Mouse (Mus musculus) yolk sac, embryonic 10.5 days (tissue): ENCODE measurements at regions not wholly inside any gene's neighbourhood (a gene's known extent, or its start where the extent isn't known, plus 50 kb on each side); places are given as distances from the start of the nearest gene placed in this dataset.

Experiments used
- DNase-seq: peaks from one replicate; pipeline ENCODE4 v3.0.0-alpha.2; 2017; ENCODE audit warnings: low spot score

DNA sequence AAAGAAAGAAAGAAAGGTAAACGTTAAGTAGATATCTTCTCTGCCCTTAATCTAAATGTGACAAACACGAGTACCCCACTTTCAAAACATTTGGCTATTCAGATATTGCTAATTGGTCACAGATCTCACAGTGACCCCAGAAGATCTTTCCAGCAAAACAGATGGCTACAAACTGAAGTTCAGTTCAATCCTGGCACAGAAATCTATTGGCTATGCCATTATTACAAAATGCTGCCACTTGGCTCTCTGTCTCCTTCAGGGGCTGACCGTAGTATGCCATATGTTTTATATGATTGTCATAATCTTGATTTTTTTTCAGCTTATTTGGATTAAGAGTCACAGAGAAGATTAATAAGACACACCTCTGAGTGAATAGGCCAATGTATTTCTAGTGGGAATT, 873.2 kb downstream of the Slc22a22 start:
- DNase-seq: no peak

DNA sequence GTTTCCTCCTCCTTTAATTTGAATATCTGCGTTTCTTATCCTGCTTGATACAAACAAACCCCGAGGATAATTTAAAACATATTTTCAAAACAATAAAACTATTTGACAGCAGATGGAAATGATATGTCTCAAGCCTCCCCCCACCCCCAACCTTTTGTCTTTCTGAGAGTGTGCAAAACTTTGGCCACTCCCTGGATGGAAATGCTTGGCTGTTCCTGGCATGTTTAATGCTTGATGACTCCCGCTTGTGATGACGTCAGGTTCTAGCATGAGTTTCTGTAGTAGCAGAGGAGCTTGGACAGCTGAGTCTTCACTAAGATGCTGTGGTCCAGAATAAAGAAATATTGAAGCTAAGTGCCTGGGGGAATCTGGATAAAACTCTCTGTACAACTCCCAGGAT, 884.8 kb downstream of the Slc22a22 start:
- DNase-seq: no peak

DNA sequence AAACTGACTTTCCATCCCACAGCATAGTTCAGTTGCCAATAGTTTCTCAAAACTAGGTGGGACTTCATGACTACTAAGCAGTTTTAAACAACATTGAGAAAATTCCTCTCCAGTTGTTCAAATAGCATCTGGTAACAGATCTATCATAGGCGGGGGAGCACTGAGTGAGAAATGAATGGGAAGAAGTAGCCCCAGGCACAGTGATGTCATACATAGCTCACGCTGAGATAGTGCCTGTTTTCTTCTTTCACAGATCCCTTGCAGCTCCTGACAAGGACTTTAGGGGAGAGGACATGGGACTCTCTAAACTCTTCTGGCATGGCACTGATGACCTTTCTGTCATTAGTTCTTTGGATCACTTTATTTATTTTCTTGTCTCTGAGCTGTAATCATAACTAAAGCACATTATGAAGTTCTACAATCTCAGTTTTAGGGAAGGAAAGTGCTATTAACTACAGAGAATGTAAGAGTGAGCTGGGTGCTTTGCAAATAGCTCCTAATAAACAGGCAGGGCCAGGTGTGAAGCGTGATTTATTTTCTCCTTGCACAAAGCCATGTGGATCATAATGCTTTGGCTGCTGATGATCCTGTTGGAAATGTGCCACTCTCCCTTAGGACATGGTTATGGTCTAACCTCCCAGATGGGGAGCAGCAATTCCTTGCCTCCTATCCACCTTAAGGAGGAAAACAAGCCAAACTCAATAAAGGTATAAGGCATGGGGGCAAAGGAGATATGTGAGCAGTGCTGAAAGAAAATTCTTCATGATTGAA, 896.5 kb downstream of the Slc22a22 start:
- no peak for DNase-seq

GRCm38 (mm10) chr15:56563192-56563591, 914.2 kb downstream of the Slc22a22 start:
- DNase-seq: no peak

- DNase-seq: no peak
Measured at GRCm38 (mm10) chr15:56562785-56563184, 914.6 kb downstream of the Slc22a22 start.

- no peak for DNase-seq
Measured at GRCm38 (mm10) chr15:56562143-56562542, 915.3 kb downstream of the Slc22a22 start.

DNA sequence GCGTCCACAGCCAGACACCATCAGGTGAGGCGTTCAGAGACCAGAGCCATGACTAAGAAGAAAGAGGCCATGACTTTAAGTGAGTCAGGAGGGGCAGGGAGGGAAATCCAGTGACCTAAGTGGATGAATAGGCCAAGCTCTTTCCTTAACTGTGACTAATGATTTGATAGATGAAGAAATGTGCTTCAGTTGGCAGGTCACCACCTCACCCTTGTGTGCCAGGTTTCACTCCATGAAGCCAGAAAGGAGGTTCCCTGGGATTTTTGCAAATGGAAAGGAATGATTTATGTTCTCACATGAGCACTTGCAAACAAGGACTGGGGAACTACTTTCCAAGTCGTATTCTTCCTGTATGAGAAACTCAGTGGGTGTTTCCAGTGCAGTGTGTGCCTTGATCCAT, 923.0 kb downstream of the Slc22a22 start:
- DNase-seq: no peak

- DNase-seq: no peak
Measured at GRCm38 (mm10) chr15:56553851-56554250, 923.6 kb downstream of the Slc22a22 start.

DNA sequence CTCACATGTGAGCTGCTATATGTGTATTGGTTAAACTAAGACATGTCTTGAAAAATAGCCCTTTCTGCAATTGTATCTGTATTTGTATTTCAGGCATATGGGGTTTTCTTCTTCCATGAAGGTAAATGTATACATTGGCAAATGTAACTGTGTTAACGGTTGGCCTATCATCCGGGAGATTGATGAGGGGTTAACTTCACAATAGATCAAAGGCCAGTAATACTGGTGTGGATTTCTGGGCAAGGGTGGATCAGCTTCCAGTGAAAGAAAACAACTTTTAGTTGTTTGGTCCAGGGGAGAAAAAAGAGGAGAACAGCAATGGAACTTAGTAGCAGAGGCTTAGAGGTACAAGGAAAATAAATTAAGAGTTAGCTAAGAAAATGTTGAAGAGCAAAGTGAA, 945.9 kb downstream of the Slc22a22 start:
- DNase-seq: no peak

- no peak for DNase-seq
Measured at GRCm38 (mm10) chr15:56518379-56518778, 959.0 kb downstream of the Slc22a22 start.

DNA sequence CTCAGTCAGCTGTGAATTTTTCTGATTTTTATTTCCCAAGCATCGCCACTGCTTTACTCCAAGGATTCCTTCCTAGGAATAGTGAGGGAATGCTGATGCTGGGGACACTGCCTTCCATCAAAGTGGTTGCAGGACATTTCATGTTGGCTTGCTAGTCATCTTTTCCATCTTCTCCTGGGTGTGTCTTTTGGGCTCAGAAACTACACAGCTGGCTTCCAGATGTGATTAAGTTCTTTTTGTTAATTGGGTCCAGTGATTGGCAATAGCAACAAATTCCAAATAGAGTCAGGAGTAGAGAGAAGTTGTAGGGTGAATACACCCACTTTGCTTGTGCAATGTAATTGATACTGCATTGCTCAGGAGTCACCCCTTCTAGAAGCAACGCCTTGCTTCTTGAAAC, 961.3 kb downstream of the Slc22a22 start:
- DNase-seq: no peak

GRCm38 (mm10) chr15:56498774-56499173, 978.7 kb downstream of the Slc22a22 start:
- no peak for DNase-seq

- DNase-seq: no peak
Measured at GRCm38 (mm10) chr15:56497757-56498156, 979.7 kb downstream of the Slc22a22 start.

- no peak for DNase-seq
Measured at GRCm38 (mm10) chr15:56496355-56496754, 981.1 kb downstream of the Slc22a22 start.

- no peak for DNase-seq
Measured at GRCm38 (mm10) chr15:56485931-56486330, 991.5 kb downstream of the Slc22a22 start.

GRCm38 (mm10) chr15:56484693-56485092, 992.7 kb downstream of the Slc22a22 start:
- no peak for DNase-seq

- DNase-seq: no peak
Measured at GRCm38 (mm10) chr15:56479682-56480081, 997.7 kb downstream of the Slc22a22 start.

DNA sequence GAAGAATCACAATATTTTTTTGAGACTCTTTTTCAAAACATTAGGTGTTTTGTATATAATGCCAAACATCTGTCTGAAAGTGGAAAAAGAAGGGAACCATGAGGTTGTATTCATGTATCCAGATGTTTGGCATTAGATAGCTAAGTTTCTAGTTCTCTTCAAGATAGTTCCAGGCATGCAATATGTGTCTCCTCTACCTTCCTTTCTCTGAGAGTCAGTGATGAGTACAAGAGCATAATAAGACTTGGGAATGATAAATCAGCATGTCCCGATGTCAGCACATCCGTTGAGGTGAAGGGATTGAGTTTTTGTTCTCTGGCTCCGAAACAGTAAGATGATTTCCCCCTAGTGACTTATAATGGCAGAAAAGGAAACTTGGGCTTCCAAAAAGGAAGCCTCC, 998.4 kb downstream of the Slc22a22 start:
- DNase-seq: no peak

DNA sequence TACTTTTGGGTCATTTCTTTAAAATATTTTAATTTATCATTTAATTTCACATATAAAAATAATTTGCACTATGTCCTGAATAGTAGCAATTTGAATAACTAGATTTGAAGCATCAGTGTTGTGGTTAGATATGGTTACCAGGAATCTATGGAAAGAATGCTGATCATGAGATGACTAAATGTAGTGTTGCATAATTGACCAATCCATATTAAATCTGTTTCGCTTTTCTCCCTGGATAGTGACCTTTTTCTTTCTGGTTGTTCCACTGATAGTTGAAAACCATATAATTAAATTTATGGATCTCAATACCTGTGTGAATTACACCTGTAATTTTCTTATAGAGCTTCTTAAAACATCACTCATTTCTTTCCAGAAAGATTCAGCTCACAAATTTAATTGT, 1003.7 kb downstream of the Slc22a22 start:
- DNase-seq: no peak

DNA sequence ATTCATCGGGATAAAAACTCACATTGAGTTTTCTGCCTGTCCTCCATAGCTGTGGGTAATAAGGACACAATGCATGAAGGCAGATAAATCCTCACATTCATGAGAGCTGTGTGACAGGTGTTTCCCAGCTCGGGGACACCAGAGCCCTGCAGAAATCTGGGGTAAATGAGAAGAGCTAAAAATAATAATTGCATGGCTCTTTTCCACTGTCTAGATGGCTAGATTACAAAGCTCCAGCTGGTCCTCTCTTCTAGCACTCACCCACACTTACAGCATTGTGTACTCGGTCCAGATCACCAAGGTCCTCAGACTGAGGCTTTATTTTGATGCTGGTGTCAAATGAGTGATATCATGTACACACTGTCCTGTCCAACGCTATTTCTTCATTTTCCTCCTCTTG, 1025.5 kb downstream of the Slc22a22 start:
- no peak for DNase-seq

DNA sequence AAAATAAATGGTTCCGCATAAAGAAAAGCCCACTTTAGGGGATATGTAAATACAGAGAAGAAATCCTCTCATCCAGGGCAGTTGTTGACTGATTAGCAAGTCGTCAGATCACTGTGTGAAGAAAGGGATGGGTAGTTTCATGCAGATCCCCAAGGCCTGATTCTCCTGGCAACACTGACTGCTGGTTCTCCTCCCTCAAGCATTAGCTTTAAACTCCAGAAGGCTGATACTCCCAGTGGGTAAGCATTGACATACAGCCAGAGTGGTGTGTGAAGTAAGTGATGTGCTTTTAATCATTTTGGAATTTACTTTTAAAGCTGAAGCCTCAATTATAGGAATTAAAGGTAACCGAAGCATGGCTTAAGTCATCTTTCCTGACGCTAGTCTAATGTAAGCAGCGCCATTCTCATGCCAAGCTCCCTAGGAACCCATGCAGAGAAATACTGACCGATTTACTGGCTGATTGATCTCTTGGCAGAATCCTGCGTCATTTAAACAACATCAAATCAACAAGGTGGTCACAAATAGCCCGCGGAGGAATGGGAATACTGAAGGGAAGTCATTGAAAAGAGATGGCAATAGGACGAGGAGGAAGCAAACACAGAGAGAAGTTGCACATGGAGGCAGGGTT, 1029.3 kb downstream of the Slc22a22 start:
- no peak for DNase-seq

DNA sequence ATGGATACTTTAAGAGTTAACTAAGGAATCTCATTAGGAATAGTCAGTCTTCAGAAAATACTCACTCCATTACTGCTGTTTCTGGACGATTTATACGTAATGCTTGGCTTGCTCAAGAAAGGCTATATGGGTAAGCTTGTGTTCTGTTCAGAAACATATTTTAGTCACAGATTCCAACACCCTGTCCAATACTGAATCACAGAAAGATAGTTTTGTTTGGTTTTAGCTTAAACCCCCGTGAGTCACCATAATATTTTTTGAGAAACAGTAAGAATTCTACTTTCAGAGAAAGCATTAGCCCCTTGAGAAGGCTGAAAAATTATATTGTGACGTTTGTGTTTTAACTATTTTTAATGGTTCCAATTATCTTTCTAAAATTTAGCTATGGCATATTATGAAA, 1037.3 kb downstream of the Slc22a22 start:
- no peak for DNase-seq

DNA sequence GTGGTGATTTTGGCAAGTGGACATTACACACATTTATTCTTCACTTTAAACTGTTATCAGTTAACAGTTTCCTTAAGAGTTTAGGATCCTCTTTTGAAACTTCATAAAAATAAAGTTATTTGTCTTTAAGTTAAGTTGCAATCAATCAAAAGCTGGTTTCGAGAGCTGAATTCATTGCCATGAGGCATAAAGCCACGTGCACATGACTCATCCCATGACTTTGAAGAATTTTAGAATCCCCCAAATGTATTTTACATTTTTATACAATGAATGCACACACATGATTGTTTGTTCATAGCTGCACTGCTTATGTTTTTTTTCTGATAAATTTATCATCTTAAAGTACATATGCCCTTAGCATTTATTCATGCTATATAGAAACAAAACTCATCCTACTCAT, 1039.1 kb downstream of the Slc22a22 start:
- DNase-seq: no peak

GRCm38 (mm10) chr15:56436131-56436530, 1041.3 kb downstream of the Slc22a22 start:
- no peak for DNase-seq
